25 mouse cellular contexts compared by ENCODE assay signal in genomic region chr8:65088120-65088519, GRCm38 (mm10). TPM values are rescaled to one million over a fixed set of nuclear protein-coding genes. Genes with fewer than 3 reads are reported as not detected.
DNase-seq lines count a peak whose midpoint lies in the region; ATAC-seq lines count a peak whose summit lies in the region.
"Had no signal": no experiment of that assay in that cellular context is flagged by ENCODE, and none has a peak within 500 bp of the region (broad histone marks: within the 10 kb centered on the region; RNA-seq: fewer than 3 reads in every experiment).

No protein-coding gene starts in this region.

- peaks cover 9% of the 10 kb centered on the region; the same call in 1 of the 2 replicates for H3K4me1 ChIP-seq in limb, embryonic 15.5 days
- H3K4me1 ChIP-seq in limb, embryonic 10.5 days: no peaks in the 10 kb centered on the region
- H3K4me1 ChIP-seq: embryonic facial prominence, embryonic 10.5 days; embryonic facial prominence, embryonic 12.5 days; forebrain, embryonic 12.5 days had no signal

- H3K4me3 ChIP-seq in limb, embryonic 15.5 days: no peak overlapping the region
- H3K4me3 ChIP-seq in limb, embryonic 10.5 days: no peak overlapping the region
- H3K4me3 ChIP-seq: embryonic facial prominence, embryonic 10.5 days; embryonic facial prominence, embryonic 12.5 days; forebrain, embryonic 10.5 days; forebrain, embryonic 12.5 days had no signal

- no peak overlapping the region for H3K27ac ChIP-seq in limb, embryonic 15.5 days
- no peak overlapping the region for H3K27ac ChIP-seq in limb, embryonic 10.5 days
- H3K27ac ChIP-seq: embryonic facial prominence, embryonic 10.5 days; embryonic facial prominence, embryonic 12.5 days; forebrain, embryonic 10.5 days; forebrain, embryonic 12.5 days had no signal

- no peak for DNase-seq in limb, embryonic 10.5 days (ENCODE audit: low spot score)
- peak; percentile 44 for DNase-seq in R1 (ENCODE audit: low read depth, low spot score)
- DNase-seq in thymus, postnatal 4 days: no peak
- DNase-seq: adrenal gland, adult 8-10 months; adrenal gland, postnatal 14 days; cerebellum, adult 11-12 months; cerebellum, adult 2 months; cerebellum, adult 9-10 months had no signal

- ATAC-seq in limb, embryonic 15.5 days (ENCODE audit: insufficient number of reproducible peaks, low FRiP score, low TSS enrichment, low read depth): peak; percentile 24; the same call in 1 of the 2 replicates
- ATAC-seq in erythroid progenitor cell, adult 5-6 weeks (replicated peaks; ENCODE audit: low FRiP score, poor library complexity, severe bottlenecking): no peak
- ATAC-seq: activated CD4-positive, CD25-positive, alpha-beta regulatory T cell, adult 4 months; forebrain, embryonic 14.5 days; forebrain, embryonic 16.5 days; Patski had no signal

- no peaks in the 10 kb centered on the region for H3K27me3 ChIP-seq in limb, embryonic 15.5 days
- H3K27me3 ChIP-seq in limb, embryonic 10.5 days (ENCODE audit: low read depth, poor library complexity, severe bottlenecking): no peaks in the 10 kb centered on the region
- H3K27me3 ChIP-seq: embryonic facial prominence, embryonic 12.5 days; forebrain, embryonic 12.5 days; Patski had no signal

- no peaks in the 10 kb centered on the region for H3K9me3 ChIP-seq in limb, embryonic 15.5 days
- no peaks in the 10 kb centered on the region for H3K9me3 ChIP-seq in limb, embryonic 10.5 days (replicated peaks)
- H3K9me3 ChIP-seq: embryonic facial prominence, embryonic 10.5 days; embryonic facial prominence, embryonic 12.5 days; forebrain, embryonic 10.5 days; forebrain, embryonic 12.5 days; G1E had no signal

- no peak overlapping the region for H3K9ac ChIP-seq in limb, embryonic 15.5 days
- H3K9ac ChIP-seq: embryonic facial prominence, embryonic 12.5 days; forebrain, embryonic 12.5 days had no signal

- no peaks in the 10 kb centered on the region for H3K36me3 ChIP-seq in limb, embryonic 15.5 days
- H3K36me3 ChIP-seq in limb, embryonic 10.5 days: no peaks in the 10 kb centered on the region
- H3K36me3 ChIP-seq: embryonic facial prominence, embryonic 10.5 days; embryonic facial prominence, embryonic 12.5 days; forebrain, embryonic 10.5 days; forebrain, embryonic 12.5 days; G1E had no signal

- WGBS in limb, embryonic 15.5 days: 74% methylated on average over 12 of the region's 12 CpGs
- WGBS in limb, embryonic 10.5 days: 91% methylated on average over 12 of the region's 12 CpGs

- H3K4me2 ChIP-seq in limb, embryonic 15.5 days: no peak overlapping the region
- H3K4me2 ChIP-seq: embryonic facial prominence, embryonic 12.5 days; forebrain, embryonic 12.5 days had no signal

RNA-seq across cellular contexts. Expression of gene Gm10663, which starts 13.3 kb away (rescaled TPM):
- not detected in 2 replicates for polyA plus RNA-seq in limb, embryonic 15.5 days (2015; fragmentation: Nextera tagmentation; extraction: Ambion mirVana)
- polyA plus RNA-seq in limb, embryonic 10.5 days (2016; fragmentation: Nextera tagmentation; extraction: Ambion mirVana): not detected in 2 replicates
- total RNA-seq in erythroid progenitor cell, adult 5-6 weeks (2015; ENCODE audit: low replicate concordance): not detected in 2 replicates
- total RNA-seq in erythroid progenitor cell, adult 5-6 weeks (2017; ENCODE audit: low replicate concordance): not detected in 2 replicates
- total RNA-seq: adrenal gland, adult 18-20 months; adrenal gland, adult 8-10 months; adrenal gland, postnatal 14 days; adrenal gland, postnatal 36 days; G1E had no signal
- polyA plus RNA-seq: activated CD4-positive, CD25-positive, alpha-beta regulatory T cell, adult 4 months; C2C12; cerebellum, adult 2 months; cortical plate, adult 2 months; embryonic facial prominence, embryonic 10.5 days; embryonic facial prominence, embryonic 12.5 days; embryonic facial prominence, embryonic 14.5 days; forebrain, embryonic 10.5 days; forebrain, embryonic 12.5 days; forebrain, embryonic 14.5 days; forebrain, embryonic 16.5 days; frontal cortex, adult 2 months; G1E; Patski had no signal

RNA-seq across cellular contexts. Expression of gene BC030870, which starts 41.2 kb away (rescaled TPM):
- polyA plus RNA-seq in limb, embryonic 15.5 days (2015; fragmentation: Nextera tagmentation; extraction: Ambion mirVana): 0.11 TPM in 1 of 2 replicates, not detected in the other
- not detected in 2 replicates for polyA plus RNA-seq in limb, embryonic 10.5 days (2016; fragmentation: Nextera tagmentation; extraction: Ambion mirVana)
- not detected in 2 replicates for total RNA-seq in erythroid progenitor cell, adult 5-6 weeks (2015; ENCODE audit: low replicate concordance)
- not detected in 2 replicates for total RNA-seq in erythroid progenitor cell, adult 5-6 weeks (2017; ENCODE audit: low replicate concordance)
- total RNA-seq: adrenal gland, adult 18-20 months; adrenal gland, adult 8-10 months; adrenal gland, postnatal 14 days; adrenal gland, postnatal 36 days; G1E had no signal
- polyA plus RNA-seq: C2C12; cerebellum, adult 2 months; cortical plate, adult 2 months; embryonic facial prominence, embryonic 10.5 days; forebrain, embryonic 10.5 days; forebrain, embryonic 12.5 days; forebrain, embryonic 14.5 days; forebrain, embryonic 16.5 days; frontal cortex, adult 2 months; G1E; Patski had no signal

RNA-seq across cellular contexts. Expression of gene Apela, which starts 51.0 kb away (rescaled TPM):
- 10.8 and 13.1 TPM in 2 replicates for polyA plus RNA-seq in limb, embryonic 15.5 days (2015; fragmentation: Nextera tagmentation; extraction: Ambion mirVana)
- 1.8 and 2.4 TPM in 2 replicates for polyA plus RNA-seq in limb, embryonic 10.5 days (2016; fragmentation: Nextera tagmentation; extraction: Ambion mirVana)
- not detected in 2 replicates for total RNA-seq in erythroid progenitor cell, adult 5-6 weeks (2015; ENCODE audit: low replicate concordance)
- not detected in 2 replicates for total RNA-seq in erythroid progenitor cell, adult 5-6 weeks (2017; ENCODE audit: low replicate concordance)
- total RNA-seq: adrenal gland, adult 18-20 months; adrenal gland, adult 8-10 months; adrenal gland, postnatal 14 days; adrenal gland, postnatal 36 days; G1E had no signal
- polyA plus RNA-seq: activated CD4-positive, CD25-positive, alpha-beta regulatory T cell, adult 4 months; C2C12; cerebellum, adult 2 months; cortical plate, adult 2 months; G1E had no signal
